Mouse (Mus musculus) left cerebral cortex, postnatal 36 days (tissue): Measurements from ENCODE around the gene Cdca5. TPM values are rescaled to one million over a fixed set of nuclear protein-coding genes. Genes with fewer than 3 reads are reported as not detected.
"Not testable (repeated sequence)": the region's sequence is repeated elsewhere in the genome, so short reads cannot be mapped to it uniquely, and the experiment has no call there.

Source experiments
- DNase-seq, 2 experiments: peaks; one replicate each; pipeline ENCODE4 v3.0.0; 2021 to 2022; ENCODE audit warnings: low spot score in 2 of 2, mixed read lengths in 1 of 2
- intact Hi-C: fragments of 180-260 bp; cut with DNase I; formaldehyde crosslinking; loops from one replicate; pipeline ENCODE4 v1.15.1; 2025
- microRNA-seq: library from miRNA; unstranded; fragments of <30 nt; microRNA quantifications from one replicate; pipeline ENCODE4 v1.2.0, GENCODE M21; 2022
- total RNA-seq, 2 experiments: library from RNA; stranded (reverse); gene quantifications; 2 replicates each; pipeline ENCODE4 v1.2.3; 2021

Cdca5 gene
- total RNA-seq, 2 experiments from 2014 or later = not detected

DNA sequence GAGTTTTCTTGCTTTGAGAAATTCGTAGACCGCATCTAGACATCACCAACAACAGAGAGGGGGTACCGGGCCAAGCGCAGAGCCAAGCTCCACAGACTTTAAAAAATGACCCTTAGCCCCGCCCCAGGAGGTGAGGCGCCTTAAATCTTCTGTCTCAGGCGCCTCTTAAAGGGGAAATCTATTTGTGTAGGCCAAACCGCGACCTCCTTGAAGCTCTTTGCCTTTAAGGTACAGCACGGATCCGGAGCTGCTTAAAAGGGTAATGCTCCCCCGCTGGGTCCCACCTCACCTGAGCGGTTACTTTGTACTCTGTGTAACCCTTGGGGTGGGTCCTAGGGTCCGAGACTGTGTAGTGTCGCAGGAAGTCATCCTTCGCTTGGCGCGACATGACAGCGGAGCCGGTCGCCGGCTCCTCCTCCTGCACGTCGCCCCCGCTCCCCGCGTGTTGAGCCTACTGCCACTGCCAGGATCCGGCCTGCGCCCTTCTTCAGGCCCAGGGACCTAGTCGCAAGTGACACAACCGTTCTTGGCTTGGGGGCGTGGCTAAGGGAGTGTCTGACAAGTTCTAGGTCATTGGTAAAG is 43.1 kb downstream of the Cdca5 start, which contains the start of gene Snx15:
Gene Snx15, minus strand, starts transcription at position 545 of the 582 bp plus-strand sequence.
- DNase-seq = peak; percentile 95
- intact Hi-C loops = loop anchor here (5.0 kb wide), 1 partner anchor 114 kb away; the partner anchor contains the start of gene Atg2a

GRCm38 (mm10) chr19:6130414-6131128 is 45.8 kb downstream of the Cdca5 start:
- intact Hi-C loops, DNase-seq: not testable (repeated sequence)

DNA sequence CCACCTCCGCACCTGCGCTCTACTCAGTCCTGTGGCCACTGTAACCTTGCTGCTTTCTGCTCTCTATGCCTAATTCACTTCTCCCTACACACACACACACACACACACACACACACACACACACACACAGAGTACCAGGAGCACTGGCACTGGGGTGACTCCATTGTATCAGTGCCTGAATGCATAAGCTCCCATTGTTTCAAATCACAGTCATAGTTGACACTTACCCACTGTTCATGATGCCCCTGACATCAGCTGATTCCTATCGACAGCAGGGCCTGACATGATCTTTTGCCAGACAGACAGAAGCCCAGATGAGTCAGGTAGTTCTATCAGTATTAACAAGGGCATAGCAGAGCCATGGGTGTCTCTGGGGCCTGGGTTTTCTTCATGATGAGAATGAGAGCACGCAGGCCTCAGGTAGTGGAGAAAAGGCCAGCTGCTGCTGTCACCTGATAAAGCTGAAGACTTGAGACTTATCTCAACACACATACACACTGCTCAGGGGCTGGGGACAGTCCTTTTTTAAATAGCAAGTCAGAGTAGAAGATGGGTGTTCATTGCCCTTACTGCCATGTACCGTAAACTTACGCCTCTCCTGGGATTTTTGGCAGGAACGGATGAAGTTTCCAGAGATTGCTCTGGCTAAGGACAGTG is 47.5 kb downstream of the Cdca5 start:
- intact Hi-C loops = no loop called here
- DNase-seq = no peak

GRCm38 (mm10) chr19:6133197-6133596 is 48.4 kb downstream of the Cdca5 start:
- DNase-seq, intact Hi-C loops: not testable (repeated sequence)

GRCm38 (mm10) chr19:6136397-6136796 is 51.6 kb downstream of the Cdca5 start:
- intact Hi-C loops = no loop called here
- DNase-seq = no peak

GRCm38 (mm10) chr19:6139701-6140100 is 54.9 kb downstream of the Cdca5 start:
- DNase-seq = no peak

DNA sequence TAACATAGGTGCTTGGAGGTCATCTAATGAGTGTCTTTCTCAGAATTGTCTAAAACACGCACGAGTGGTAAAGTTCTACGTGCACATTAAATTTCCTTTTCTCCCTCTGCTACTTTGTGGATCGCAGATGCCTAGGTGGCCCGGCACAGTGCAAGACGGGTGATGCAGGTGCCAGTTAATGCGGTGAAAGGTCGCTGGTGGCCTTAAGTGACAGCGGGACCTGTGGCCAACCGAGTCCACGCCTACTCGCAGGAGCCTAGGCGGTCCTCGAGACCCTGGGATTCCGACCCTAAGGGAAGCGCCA is 55.5 kb downstream of the Cdca5 start:
- intact Hi-C loops = loop anchor here (5.0 kb wide), 1 partner anchor 192 kb away; the partner anchor contains the start of gene Men1
- no peak for DNase-seq

More at GRCm38 (mm10) chr19:6139701-6140100, 54.9 kb downstream of the Cdca5 start:
- intact Hi-C loops = loop anchor here (5.0 kb wide), 1 partner anchor 193 kb away; the partner anchor contains the start of gene Men1

- DNase-seq = peak; percentile 93
- intact Hi-C loops = loop anchor here (1.0 to 5.0 kb wide), 3 partner anchors 95 to 191 kb away; partner anchors contain the start of genes Atg2a and Men1
Observed at GRCm38 (mm10) chr19:6140678-6141393, 56.1 kb downstream of the Cdca5 start, which contains the start of gene Batf2. Gene Batf2 (plus strand): TSS chr19:6140983.

DNA sequence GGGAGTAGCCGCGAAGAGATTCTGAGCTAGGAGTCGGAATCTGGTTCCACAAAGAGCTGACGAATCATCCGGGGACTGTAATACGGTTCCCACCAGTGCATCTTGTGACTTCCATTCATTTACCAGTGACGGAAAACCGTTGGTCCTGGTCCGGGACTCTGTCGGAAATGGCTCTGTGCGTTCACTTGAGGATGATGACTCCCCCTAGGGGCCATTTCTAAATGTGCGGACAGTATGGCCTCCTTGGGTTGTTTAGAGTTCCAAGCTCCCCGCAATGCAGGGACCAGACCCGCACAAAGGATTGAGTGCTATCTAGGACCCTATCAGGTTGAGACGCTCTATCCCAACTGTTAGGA is 56.6 kb downstream of the Cdca5 start, which contains the start of gene Arl2:
Gene Arl2, minus strand, starts transcription at position 155 of the 356 bp plus-strand sequence.
- intact Hi-C loops = loop anchor here (1.0 to 5.0 kb wide), 3 partner anchors 95 to 191 kb away; partner anchors contain the start of genes Atg2a and Men1
- DNase-seq = peak; percentile 73 to 74

Small RNA genes within 50 kb of the gene (microRNA-seq; reads per million reads assigned to microRNA genes)
- 2.8 reads per million, percentile 5 among the genes with 10 or more reads in this experiment for gene Mir6988

Other genes starting within 250 kb of the Cdca5 start
- gene Frmd8, start 209.7 kb upstream of the Cdca5 start, total RNA-seq = 10 to 100 TPM; 11.6 to 13.3 TPM
- gene Slc25a45, start 207.2 kb upstream of the Cdca5 start, total RNA-seq = 1 to 10 TPM; 3.0 to 4.1 TPM
- 1 to 10 TPM; 4.3 to 4.5 TPM for gene Tigd3, start 190.8 kb upstream of the Cdca5 start, total RNA-seq
- gene Dpf2, start 172.0 kb upstream of the Cdca5 start, total RNA-seq = 10 to 100 TPM; 77.5 to 96.5 TPM
- 1 to 10 TPM; 5.5 to 8.3 TPM for gene Cdc42ep2, start 160.2 kb upstream of the Cdca5 start, total RNA-seq
- gene Pola2, start 120.8 kb upstream of the Cdca5 start, total RNA-seq = 1 to 10 TPM; 4.6 to 5.5 TPM
- not detected for gene Slc22a20, start 98.8 kb upstream of the Cdca5 start, total RNA-seq
- gene Capn1, start 69.1 kb upstream of the Cdca5 start, total RNA-seq = 10 to 100 TPM; 19.6 to 20.9 TPM
- gene Syvn1, start 38.4 kb upstream of the Cdca5 start, total RNA-seq = 10 to 100 TPM; 40.8 to 51.8 TPM
- gene Mrpl49, start 27.2 kb upstream of the Cdca5 start, total RNA-seq = 10 to 100 TPM; 40.5 to 45.1 TPM
- 100 to 1,000 TPM; 637 to 694 TPM for gene Fau, start 27.1 kb upstream of the Cdca5 start, total RNA-seq
- 10 to 100 TPM; 35.5 to 40.7 TPM for gene Znhit2, start 23.8 kb upstream of the Cdca5 start, total RNA-seq
- gene Tm7sf2, start 16.6 kb upstream of the Cdca5 start, total RNA-seq = 10 to 100 TPM; 28.2 to 29.1 TPM
- gene Vps51, start 7.8 kb upstream of the Cdca5 start, total RNA-seq = 10 to 100 TPM; 83.9 to 87.0 TPM
- gene Tmem262, start 5.0 kb upstream of the Cdca5 start, total RNA-seq = not detected
- gene Gm28374, start 2.7 kb upstream of the Cdca5 start, total RNA-seq = under 1 TPM; 0.72 to 0.84 TPM
- gene Zfpl1, start within 50 bp of the Cdca5 start, total RNA-seq = 10 to 100 TPM; 36.9 to 41.3 TPM
- not detected for gene AC131692.1, start 9.4 kb downstream of the Cdca5 start, total RNA-seq
- under 1 TPM in 1 of 2 experiments, not detected in 1; 0.20 TPM for gene Naaladl1, start 20.8 kb downstream of the Cdca5 start, total RNA-seq
- gene Sac3d1, start 33.7 kb downstream of the Cdca5 start, total RNA-seq = 10 to 100 TPM; 18.3 to 27.5 TPM
- 10 to 100 TPM; 43.7 to 43.8 TPM for gene Snx15, start 43.3 kb downstream of the Cdca5 start, total RNA-seq
- under 1 TPM; 0.30 to 0.72 TPM for gene Batf2, start 56.0 kb downstream of the Cdca5 start, total RNA-seq
- gene Arl2, start 56.6 kb downstream of the Cdca5 start, total RNA-seq = 10 to 100 TPM; 73.3 to 87.5 TPM
- under 1 TPM in 1 of 2 experiments, not detected in 1; 0.32 TPM for gene Majin, start 99.4 kb downstream of the Cdca5 start, total RNA-seq
- gene Gpha2, start 141.4 kb downstream of the Cdca5 start, total RNA-seq = not detected
- gene Ppp2r5b, start 150.9 kb downstream of the Cdca5 start, total RNA-seq = 100 to 1,000 TPM; 160 to 173 TPM
- gene Atg2a, start 156.7 kb downstream of the Cdca5 start, total RNA-seq = 10 to 100 TPM; 32.3 to 39.4 TPM
- gene Ehd1, start 191.7 kb downstream of the Cdca5 start, total RNA-seq = 10 to 100 TPM; 38.2 to 42.2 TPM
- gene Cdc42bpg, start 221.5 kb downstream of the Cdca5 start, total RNA-seq = 1 to 10 TPM; 3.3 to 3.4 TPM
- 10 to 100 TPM; 67.5 to 73.7 TPM for gene Men1, start 250.0 kb downstream of the Cdca5 start, total RNA-seq